Mouse (Mus musculus): ENCODE measurements around the gene Cabp7. TPM values are rescaled to one million over a fixed set of nuclear protein-coding genes. Genes with fewer than 3 reads are reported as not detected.
A peak's percentile ranks its signal among the peaks of the same experiment; 100 is the strongest.

Cabp7 gene
- polyA plus RNA-seq, 1 experiment from 2014 or later: 0.43 TPM

GRCm38 (mm10) chr11:4731781-4732180 lies 14.8 kb downstream of the Cabp7 start:
- H3K27me3 ChIP-seq (ENCODE audit: control insufficient read depth, insufficient read depth, low read length): no peaks in the 10 kb centered on the region
- H3K4me1 ChIP-seq (ENCODE audit: control insufficient read depth, insufficient read depth, low read length): no peaks in the 10 kb centered on the region; the same call in 1 of the 2 replicates
- no peak for DNase-seq (ENCODE audit: low spot score)
- ATAC-seq (replicated peaks; ENCODE audit: insufficient number of reproducible peaks, low FRiP score, low TSS enrichment, low read depth): no peak
- H3K4me3 ChIP-seq (ENCODE audit: low read depth, low read length): no peak overlapping the region
- no peak overlapping the region for H3K4me2 ChIP-seq (ENCODE audit: low read depth, low read length)
- H3K9ac ChIP-seq (replicated peaks; ENCODE audit: low read length): no peak overlapping the region
- no peaks in the 10 kb centered on the region for H3K9me3 ChIP-seq (replicated peaks; ENCODE audit: control insufficient read depth, low read length)
- 48% methylated on average over 7 of the region's 7 CpGs for WGBS
- no peak overlapping the region for H3K27ac ChIP-seq (replicated peaks; ENCODE audit: low read depth, low read length)
- no peaks in the 10 kb centered on the region; the same call in 1 of the 2 replicates for H3K36me3 ChIP-seq (replicated peaks; ENCODE audit: control insufficient read depth, insufficient read depth, low read depth, low read length)

DNA sequence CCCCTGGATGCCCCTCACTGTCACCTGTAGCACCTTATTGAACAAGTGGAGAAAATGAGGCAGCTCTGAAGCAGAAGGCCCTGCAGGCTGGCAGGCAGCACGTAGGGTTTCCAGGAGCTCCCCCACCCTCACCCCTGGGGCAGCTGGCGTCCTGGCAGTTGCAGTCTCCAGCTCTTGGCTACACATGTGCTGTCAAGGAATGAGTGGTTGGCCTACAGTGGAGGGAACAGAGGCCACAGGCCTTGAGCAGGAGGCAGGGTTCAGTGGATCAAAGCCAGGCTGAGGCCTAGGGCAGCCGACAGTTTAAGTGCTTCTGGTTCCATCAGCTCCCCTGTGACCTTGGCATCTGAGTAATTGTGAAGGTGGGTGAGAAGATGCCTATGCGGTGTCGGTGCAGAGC lies 15.7 kb downstream of the Cabp7 start:
- DNase-seq (ENCODE audit: low spot score) (no peak), ATAC-seq (replicated peaks; ENCODE audit: insufficient number of reproducible peaks, low FRiP score, low TSS enrichment, low read depth) (no peak)
- Histone ChIP-seq H3K9ac (replicated peaks; ENCODE audit: low read length) (no peak overlapping the region), H3K36me3 (replicated peaks; ENCODE audit: control insufficient read depth, insufficient read depth, low read depth, low read length) (no peaks in the 10 kb centered on the region; the same call in 1 of the 2 replicates), H3K27me3 (ENCODE audit: control insufficient read depth, insufficient read depth, low read length) (no peaks in the 10 kb centered on the region), H3K4me1 (ENCODE audit: control insufficient read depth, insufficient read depth, low read length) (no peaks in the 10 kb centered on the region; the same call in 1 of the 2 replicates), H3K4me3 (ENCODE audit: low read depth, low read length) (no peak overlapping the region), H3K27ac (replicated peaks; ENCODE audit: low read depth, low read length) (no peak overlapping the region), H3K9me3 (replicated peaks; ENCODE audit: control insufficient read depth, low read length) (no peaks in the 10 kb centered on the region), H3K4me2 (ENCODE audit: low read depth, low read length) (no peak overlapping the region)
- WGBS: 72% methylated on average over 5 of the region's 5 CpGs

DNA sequence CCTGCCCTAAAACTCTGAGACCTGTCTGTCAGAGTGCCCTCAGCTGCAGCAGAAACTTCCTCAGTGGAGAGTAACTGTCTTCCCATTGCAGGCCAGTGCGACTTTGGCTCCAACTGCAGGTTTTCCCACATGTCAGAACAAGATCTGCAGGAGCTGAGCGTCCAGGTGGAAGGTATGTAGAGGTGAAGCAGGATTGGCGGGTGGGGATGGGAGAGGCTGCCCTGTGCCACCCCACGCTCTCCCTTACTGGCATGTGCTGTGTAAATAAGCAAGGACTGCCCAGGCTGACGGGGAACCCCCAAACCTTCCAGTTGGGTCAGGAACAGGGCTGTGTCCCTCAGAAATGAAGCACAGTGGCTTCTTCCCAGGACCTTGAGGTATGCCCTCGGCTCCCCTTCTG lies 16.5 kb downstream of the Cabp7 start:
- 83% methylated on average over 6 of the region's 6 CpGs for WGBS
- H3K9me3 ChIP-seq (replicated peaks; ENCODE audit: control insufficient read depth, low read length): no peaks in the 10 kb centered on the region
- no peak overlapping the region for H3K27ac ChIP-seq (replicated peaks; ENCODE audit: low read depth, low read length)
- no peak for ATAC-seq (replicated peaks; ENCODE audit: insufficient number of reproducible peaks, low FRiP score, low TSS enrichment, low read depth)
- no peak overlapping the region for H3K4me3 ChIP-seq (ENCODE audit: low read depth, low read length)
- no peak for DNase-seq (ENCODE audit: low spot score)
- H3K27me3 ChIP-seq (ENCODE audit: control insufficient read depth, insufficient read depth, low read length): no peaks in the 10 kb centered on the region
- H3K4me2 ChIP-seq (ENCODE audit: low read depth, low read length): no peak overlapping the region
- no peak overlapping the region for H3K9ac ChIP-seq (replicated peaks; ENCODE audit: low read length)
- no peaks in the 10 kb centered on the region for H3K4me1 ChIP-seq (ENCODE audit: control insufficient read depth, insufficient read depth, low read length)
- no peaks in the 10 kb centered on the region; the same call in 1 of the 2 replicates for H3K36me3 ChIP-seq (replicated peaks; ENCODE audit: control insufficient read depth, insufficient read depth, low read depth, low read length)

DNA sequence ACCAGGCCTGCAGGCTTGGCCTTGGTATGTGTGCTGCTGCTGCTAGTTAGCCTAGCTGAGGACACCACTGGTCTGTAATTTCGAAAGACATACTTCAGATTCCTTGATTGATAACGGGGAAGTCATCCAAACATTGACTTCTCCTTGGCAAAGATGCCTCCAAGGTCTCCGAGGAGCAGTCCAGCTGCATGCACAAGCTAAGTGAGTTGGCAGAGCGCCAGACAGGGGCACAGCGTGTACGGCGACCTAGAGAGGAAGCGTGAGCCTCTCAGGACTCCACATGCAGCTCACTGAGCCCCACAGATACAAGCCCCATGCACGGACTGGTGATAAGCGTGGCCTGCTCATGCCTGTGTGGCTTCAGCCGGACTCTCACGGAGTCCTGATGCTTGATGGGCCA lies 17.0 kb downstream of the Cabp7 start:
- H3K9me3 ChIP-seq (replicated peaks; ENCODE audit: control insufficient read depth, low read length): no peaks in the 10 kb centered on the region
- ATAC-seq (replicated peaks; ENCODE audit: insufficient number of reproducible peaks, low FRiP score, low TSS enrichment, low read depth) (no peak), DNase-seq (ENCODE audit: low spot score) (peak; percentile 15)
- H3K4me3 ChIP-seq (ENCODE audit: low read depth, low read length): no peak overlapping the region
- no peaks in the 10 kb centered on the region for H3K4me1 ChIP-seq (ENCODE audit: control insufficient read depth, insufficient read depth, low read length)
- H3K36me3 ChIP-seq (replicated peaks; ENCODE audit: control insufficient read depth, insufficient read depth, low read depth, low read length): no peaks in the 10 kb centered on the region; the same call in 1 of the 2 replicates
- 75% methylated on average over 12 of the region's 12 CpGs for WGBS
- H3K4me2 ChIP-seq (ENCODE audit: low read depth, low read length): no peak overlapping the region
- H3K27me3 ChIP-seq (ENCODE audit: control insufficient read depth, insufficient read depth, low read length): no peaks in the 10 kb centered on the region
- no peak overlapping the region for H3K27ac ChIP-seq (replicated peaks; ENCODE audit: low read depth, low read length)
- no peak overlapping the region for H3K9ac ChIP-seq (replicated peaks; ENCODE audit: low read length)

GRCm38 (mm10) chr11:4721728-4722127 lies 24.9 kb downstream of the Cabp7 start:
- ATAC-seq (replicated peaks; ENCODE audit: insufficient number of reproducible peaks, low FRiP score, low TSS enrichment, low read depth) (no peak), DNase-seq (ENCODE audit: low spot score) (no peak)
- no peak overlapping the region for H3K4me3 ChIP-seq (ENCODE audit: low read depth, low read length)
- H3K4me2 ChIP-seq (ENCODE audit: low read depth, low read length): no peak overlapping the region
- no peaks in the 10 kb centered on the region for H3K4me1 ChIP-seq (ENCODE audit: control insufficient read depth, insufficient read depth, low read length)
- WGBS: 89% methylated on average over 8 of the region's 8 CpGs
- H3K36me3 ChIP-seq (replicated peaks; ENCODE audit: control insufficient read depth, insufficient read depth, low read depth, low read length): no peaks in the 10 kb centered on the region
- no peak overlapping the region for H3K9ac ChIP-seq (replicated peaks; ENCODE audit: low read length)
- H3K27ac ChIP-seq (replicated peaks; ENCODE audit: low read depth, low read length): no peak overlapping the region
- no peaks in the 10 kb centered on the region for H3K27me3 ChIP-seq (ENCODE audit: control insufficient read depth, insufficient read depth, low read length)
- H3K9me3 ChIP-seq (replicated peaks; ENCODE audit: control insufficient read depth, low read length): no peaks in the 10 kb centered on the region

DNA sequence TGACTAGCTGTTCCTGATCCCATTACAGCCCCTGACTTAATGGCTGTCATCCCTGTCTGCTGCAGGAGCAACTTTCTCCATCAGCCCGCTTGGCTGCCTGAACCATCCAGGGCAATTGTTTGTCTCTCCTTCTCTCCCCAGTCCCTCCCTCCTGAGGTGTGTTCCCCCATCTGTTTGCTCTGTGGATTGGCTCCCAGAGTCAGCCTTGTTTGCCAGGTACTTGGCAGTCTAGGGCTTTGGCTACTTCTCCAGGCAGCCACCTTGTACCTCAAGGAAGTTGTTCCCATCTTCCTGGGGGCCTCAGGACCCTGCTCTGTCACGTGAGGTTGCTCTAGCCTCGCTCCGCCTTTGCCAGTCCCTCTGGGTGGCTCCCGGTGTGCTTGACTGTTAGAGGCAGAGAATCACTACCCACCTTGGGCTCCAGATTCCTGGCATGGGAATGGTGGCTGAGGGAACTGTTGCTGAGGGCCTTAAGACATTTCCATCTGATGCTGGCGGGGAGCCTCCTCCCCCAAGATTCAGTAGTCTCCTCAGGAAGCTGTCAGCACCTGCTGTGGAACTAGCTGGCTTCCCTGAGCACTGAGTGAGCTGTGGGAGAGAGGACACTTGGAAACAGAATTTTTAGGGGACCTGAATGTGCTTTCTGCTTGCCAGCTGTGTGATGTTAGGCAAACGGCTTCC lies 25.5 kb downstream of the Cabp7 start:
- no peak overlapping the region for H3K4me2 ChIP-seq (ENCODE audit: low read depth, low read length)
- H3K9me3 ChIP-seq (replicated peaks; ENCODE audit: control insufficient read depth, low read length): no peaks in the 10 kb centered on the region
- no peaks in the 10 kb centered on the region for H3K4me1 ChIP-seq (ENCODE audit: control insufficient read depth, insufficient read depth, low read length)
- no peaks in the 10 kb centered on the region for H3K36me3 ChIP-seq (replicated peaks; ENCODE audit: control insufficient read depth, insufficient read depth, low read depth, low read length)
- H3K27me3 ChIP-seq (ENCODE audit: control insufficient read depth, insufficient read depth, low read length): no peaks in the 10 kb centered on the region
- H3K27ac ChIP-seq (replicated peaks; ENCODE audit: low read depth, low read length): no peak overlapping the region
- ATAC-seq (replicated peaks; ENCODE audit: insufficient number of reproducible peaks, low FRiP score, low TSS enrichment, low read depth): no peak
- 51% methylated on average over 7 of the region's 7 CpGs for WGBS
- no peak for DNase-seq (ENCODE audit: low spot score)
- no peak overlapping the region for H3K4me3 ChIP-seq (ENCODE audit: low read depth, low read length)
- H3K9ac ChIP-seq (replicated peaks; ENCODE audit: low read length): no peak overlapping the region

DNA sequence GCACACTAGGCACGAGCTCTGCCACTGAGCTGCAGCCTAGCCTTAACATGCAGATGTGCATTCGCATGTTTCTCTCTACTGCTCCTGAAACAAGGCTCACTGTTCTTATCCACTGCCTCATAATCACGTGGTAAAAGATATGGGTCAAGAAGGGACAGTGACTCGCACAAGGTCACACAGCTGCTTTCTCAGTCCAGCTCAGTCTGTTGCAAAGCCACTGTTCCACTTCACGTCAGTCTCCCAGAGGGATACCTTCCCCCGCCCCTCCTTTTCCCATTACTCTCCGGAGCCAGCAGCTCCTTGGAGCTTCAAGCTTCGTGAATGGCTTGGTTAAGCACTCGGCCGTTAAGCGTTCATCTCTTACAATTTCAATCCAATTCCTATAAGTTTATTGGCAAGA lies 26.2 kb downstream of the Cabp7 start:
- Histone ChIP-seq H3K9ac (replicated peaks; ENCODE audit: low read length) (no peak overlapping the region), H3K27ac (replicated peaks; ENCODE audit: low read depth, low read length) (no peak overlapping the region), H3K4me2 (ENCODE audit: low read depth, low read length) (no peak overlapping the region), H3K36me3 (replicated peaks; ENCODE audit: control insufficient read depth, insufficient read depth, low read depth, low read length) (no peaks in the 10 kb centered on the region), H3K4me1 (ENCODE audit: control insufficient read depth, insufficient read depth, low read length) (no peaks in the 10 kb centered on the region), H3K9me3 (replicated peaks; ENCODE audit: control insufficient read depth, low read length) (no peaks in the 10 kb centered on the region), H3K4me3 (ENCODE audit: low read depth, low read length) (no peak overlapping the region), H3K27me3 (ENCODE audit: control insufficient read depth, insufficient read depth, low read length) (no peaks in the 10 kb centered on the region)
- 68% methylated on average over 11 of the region's 11 CpGs for WGBS
- DNase-seq (ENCODE audit: low spot score): no peak
- ATAC-seq (replicated peaks; ENCODE audit: insufficient number of reproducible peaks, low FRiP score, low TSS enrichment, low read depth): no peak

GRCm38 (mm10) chr11:4719961-4720360 lies 26.6 kb downstream of the Cabp7 start:
- Histone ChIP-seq H3K9me3 (replicated peaks; ENCODE audit: control insufficient read depth, low read length) (no peaks in the 10 kb centered on the region), H3K9ac (replicated peaks; ENCODE audit: low read length) (no peak overlapping the region), H3K27ac (replicated peaks; ENCODE audit: low read depth, low read length) (no peak overlapping the region), H3K27me3 (ENCODE audit: control insufficient read depth, insufficient read depth, low read length) (no peaks in the 10 kb centered on the region), H3K4me3 (ENCODE audit: low read depth, low read length) (no peak overlapping the region), H3K4me1 (ENCODE audit: control insufficient read depth, insufficient read depth, low read length) (no peaks in the 10 kb centered on the region), H3K4me2 (ENCODE audit: low read depth, low read length) (no peak overlapping the region), H3K36me3 (replicated peaks; ENCODE audit: control insufficient read depth, insufficient read depth, low read depth, low read length) (no peaks in the 10 kb centered on the region)
- 87% methylated on average over 9 of the region's 9 CpGs for WGBS
- no peak for ATAC-seq (replicated peaks; ENCODE audit: insufficient number of reproducible peaks, low FRiP score, low TSS enrichment, low read depth)
- no peak for DNase-seq (ENCODE audit: low spot score)
